Mouse (Mus musculus): Measurements from ENCODE around the gene Crb1.

- TF ChIP-seq POLR2A (IDR thresholded peaks at IDR 0.05; ENCODE audit: borderline replicate concordance, low read depth, low read length) (no peak), CTCF (IDR thresholded peaks at IDR 0.05; ENCODE audit: low read depth, low read length) (no peak)
Measured at GRCm38 (mm10) chr1:139346030-139346601, 30.8 kb downstream of the Crb1 start.

Data from bone marrow macrophage, adult 2 months (primary cell).